Mouse (Mus musculus) gonadal fat pad, adult 2 months (tissue): ENCODE data around the gene Abhd4. TPM values are rescaled to one million over a fixed set of nuclear protein-coding genes. Genes with fewer than 3 reads are reported as not detected.

Experiments
- DNase-seq: peaks from one replicate; pipeline ENCODE4 v3.0.0-alpha.2; 2012; ENCODE audit warnings: low read depth
- polyA plus RNA-seq: library from polyadenylated mRNA; depleted of rRNA; stranded (reverse); fragments of >200 nt; gene quantifications from 2 replicates; pipeline ENCODE4 v1.2.3, GENCODE M21; 2012; rRNA removed

Abhd4 gene
- polyA plus RNA-seq = 76.1 and 84.6 TPM in 2 replicates

DNA sequence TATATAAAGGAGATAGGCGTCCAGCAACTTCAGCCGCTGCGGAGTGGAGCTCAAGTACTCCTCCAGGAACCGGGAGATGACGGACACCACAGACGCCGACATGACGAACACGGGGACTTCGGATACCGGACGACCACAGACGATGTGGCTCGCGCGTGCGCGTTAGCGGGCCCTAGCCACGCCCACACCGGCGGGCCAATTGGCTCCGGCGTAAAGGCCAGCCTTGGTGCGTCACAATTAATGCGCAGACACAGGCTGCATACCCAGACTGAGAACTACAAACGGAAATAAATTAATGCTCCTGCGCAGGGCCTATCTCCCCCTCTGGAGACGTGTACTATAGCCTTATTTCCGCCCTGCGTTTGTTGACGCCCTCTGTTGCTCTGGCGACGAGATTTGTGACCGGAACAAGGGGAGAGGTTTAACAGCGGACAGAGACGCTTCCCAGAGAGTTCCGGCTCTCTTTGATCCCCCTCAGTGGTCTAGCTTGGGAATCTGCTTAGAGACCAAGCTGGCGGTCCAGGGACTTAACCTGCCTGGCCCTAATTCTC is at the start of gene Abhd4, which contains the start of gene Dad1:
Abhd4 (plus strand) TSS at position 448 of the 551 bp plus-strand sequence.
Dad1 (minus strand) TSS at position 364 of the 551 bp plus-strand sequence.
- DNase-seq = peak; percentile 90

DNA sequence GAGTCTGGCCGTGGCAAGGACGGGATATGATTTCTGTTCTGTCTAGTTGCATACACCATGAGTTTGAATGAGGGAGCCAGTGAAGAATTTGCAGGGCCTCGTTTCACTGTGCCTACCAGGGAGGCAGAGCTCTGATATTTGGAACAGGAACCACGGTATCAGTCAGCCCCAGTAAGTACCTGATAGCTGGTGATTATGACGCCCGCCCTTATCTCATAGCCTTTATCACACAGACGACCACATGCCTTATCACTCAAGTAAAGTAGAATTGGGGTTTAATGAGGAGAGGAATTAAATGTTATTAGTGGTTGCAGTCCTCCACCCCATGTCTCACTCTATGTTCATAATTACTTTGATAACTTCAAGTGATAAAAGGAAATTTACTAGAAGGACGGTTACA is 49.7 kb upstream of the Abhd4 start:
- no peak for DNase-seq

DNA sequence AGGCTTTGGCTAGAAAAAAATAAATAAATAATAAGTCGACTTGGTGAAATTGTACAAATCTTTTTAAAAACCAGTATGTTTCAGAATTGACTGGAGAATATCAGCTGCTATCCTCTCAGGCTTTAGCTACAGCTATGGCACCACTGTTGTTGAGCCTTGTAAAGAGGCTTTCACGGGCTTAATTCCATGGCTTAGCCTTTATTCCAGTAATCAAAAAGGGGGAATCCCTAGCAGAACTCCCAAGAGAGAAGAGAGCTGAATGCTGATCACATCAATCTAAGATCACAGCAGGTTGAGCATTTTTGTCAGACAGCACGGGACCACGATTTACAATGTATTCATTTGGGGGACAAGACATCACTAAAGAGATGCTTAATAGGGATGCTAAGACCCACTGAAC is 49.2 kb upstream of the Abhd4 start:
- DNase-seq = no peak

DNA sequence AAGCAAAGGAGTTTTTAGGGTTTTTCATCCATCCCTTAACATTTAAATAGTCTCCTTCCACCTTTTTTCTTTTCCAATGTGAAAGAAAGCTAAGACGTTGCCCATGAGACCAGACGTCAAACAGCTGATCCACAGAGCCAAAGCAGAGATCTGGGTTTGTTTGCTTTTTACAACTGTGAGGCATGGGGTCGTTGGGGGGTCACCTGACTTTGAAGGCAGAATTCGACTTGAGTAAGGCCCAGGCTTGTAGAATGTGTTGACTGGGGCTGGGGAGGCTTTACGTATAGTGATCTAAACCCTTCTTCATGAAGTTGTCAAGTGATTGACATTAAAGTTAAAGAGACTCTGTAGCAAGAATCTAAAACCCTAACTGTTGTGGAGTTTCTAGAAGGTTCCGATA is 48.1 kb upstream of the Abhd4 start:
- no peak for DNase-seq

DNA sequence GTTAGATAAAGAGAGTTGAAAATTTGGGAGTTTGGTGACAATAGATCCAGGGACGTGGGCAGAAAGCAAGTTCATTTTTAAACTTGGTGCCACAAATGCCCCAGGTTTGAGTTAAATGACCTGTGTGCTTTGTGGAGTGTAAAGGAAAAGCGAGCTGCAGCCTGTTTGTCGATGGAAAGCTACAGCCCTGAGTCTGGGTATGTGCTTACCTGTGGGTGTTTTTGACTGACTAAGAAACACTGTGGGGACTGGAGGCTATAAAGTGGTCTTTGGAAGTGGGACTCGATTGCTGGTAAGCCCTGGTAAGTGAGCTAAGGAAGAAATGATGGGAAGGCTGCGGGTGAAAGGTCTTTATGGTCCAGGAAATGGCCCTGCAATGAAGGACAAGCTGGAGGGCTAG is 47.7 kb upstream of the Abhd4 start:
- DNase-seq = no peak

DNA sequence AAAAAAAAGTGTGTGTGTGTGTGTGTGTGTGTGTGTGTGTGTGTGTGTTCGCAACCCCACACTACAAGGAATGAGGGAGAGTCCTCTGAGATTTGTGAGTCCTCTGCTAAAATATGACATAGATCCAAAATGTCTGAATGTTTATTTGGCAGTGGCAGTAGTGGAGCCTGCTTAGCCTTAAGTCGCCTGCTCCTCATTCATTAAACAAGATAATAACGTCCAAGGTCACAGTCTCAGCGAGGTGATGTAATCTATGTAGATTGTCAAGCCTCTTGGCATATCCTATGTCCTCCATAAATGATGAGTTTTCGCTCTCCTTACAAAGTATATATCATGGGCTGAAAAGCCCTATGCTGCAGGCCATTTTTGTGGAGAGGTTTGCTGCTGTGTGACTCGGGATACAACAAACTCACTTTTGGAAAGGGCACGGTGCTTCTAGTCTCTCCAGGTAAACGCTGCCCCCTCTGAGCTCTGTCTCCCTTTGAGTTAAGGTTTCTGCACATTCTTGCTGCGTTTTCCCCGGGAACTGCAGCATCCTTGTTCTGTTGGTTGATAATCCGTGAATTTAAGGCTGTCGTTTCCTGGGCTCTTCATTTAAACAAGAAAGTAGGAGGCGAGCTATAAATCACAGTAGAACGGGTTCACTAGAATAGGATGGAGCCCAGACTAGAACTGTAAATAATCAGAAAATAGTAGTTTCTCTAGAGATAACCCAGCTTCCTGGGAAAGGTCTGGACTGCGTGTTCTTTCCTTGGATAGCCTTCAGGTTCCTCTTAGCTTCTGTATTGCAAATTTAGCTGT is 47.0 kb upstream of the Abhd4 start:
- no peak for DNase-seq

DNA sequence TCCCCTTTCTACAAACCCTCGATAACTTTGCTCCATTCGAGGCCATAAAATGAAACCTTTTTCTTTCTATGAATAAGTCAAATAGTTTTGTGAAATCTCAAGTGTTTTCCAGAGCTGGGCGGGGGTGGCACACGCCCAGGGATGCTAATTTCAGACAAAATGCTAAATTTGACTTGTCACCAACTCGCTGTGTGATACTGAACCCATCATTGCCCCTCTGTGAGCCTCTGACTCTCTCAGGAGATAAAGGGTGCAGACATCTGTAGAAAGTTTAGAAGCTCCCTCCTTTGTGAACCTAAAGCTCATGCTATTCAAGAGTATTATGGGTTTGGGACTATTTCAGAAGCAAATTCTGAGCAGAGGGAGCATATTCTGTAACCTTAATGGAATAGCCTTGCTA is 46.1 kb upstream of the Abhd4 start:
- no peak for DNase-seq

DNA sequence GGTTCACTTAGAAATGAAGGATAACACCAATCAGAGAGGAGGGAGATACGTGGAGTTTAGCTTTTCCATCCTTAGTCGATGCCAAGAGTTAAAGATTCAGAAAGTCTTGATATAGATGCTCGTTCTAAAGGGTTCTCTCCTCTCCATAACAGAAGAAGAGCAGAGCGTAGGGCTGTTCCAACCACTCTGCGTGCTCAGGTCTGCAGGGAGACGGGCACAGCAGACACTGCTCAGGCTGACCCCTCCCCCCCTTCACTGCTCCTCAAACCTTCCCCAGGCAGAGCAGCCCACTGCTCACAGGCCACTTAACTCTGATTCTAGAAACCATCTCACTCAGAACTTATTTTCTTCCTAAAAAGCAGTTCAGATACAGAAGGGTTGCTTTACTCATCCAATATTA is 45.2 kb upstream of the Abhd4 start:
- DNase-seq = no peak

DNA sequence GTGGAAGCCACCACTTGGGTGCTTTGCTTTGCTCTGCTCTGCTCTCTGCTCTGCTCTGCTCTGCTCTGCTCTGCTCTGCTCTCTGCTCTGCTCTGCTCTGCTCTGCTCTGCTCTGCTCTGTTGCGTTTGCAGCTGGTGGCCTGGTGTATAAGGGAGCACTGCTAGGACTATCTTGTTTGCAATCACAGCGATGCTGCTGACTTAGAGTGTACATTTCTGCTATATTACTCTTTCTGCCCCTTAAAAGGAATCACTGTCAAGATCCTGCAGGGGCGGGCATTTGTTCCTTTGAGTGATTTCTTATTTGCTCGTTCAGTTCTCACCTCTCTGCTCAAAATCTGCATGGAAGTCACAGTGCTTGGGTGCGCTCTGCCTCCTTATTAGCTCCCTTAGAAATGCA is 44.1 kb upstream of the Abhd4 start:
- DNase-seq = no peak

DNA sequence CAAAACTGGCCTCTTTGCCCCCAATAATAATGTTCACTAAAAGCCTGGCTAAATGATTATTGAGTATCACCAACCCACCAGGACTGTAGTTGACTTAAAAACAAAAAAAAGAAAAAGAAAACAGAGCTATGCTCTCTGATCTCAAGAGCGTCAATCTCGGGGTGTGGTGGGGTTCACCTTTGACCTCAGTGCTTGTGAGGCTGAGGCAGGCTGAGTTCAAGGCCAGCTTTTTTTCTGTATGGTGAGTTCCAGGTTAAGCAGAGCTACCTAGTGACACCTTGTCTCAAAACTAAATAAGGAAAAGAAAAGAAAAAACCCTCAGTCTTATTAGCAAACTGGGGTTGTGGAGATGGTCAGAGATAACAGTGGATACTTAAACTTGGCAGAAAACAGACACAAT is 43.6 kb upstream of the Abhd4 start:
- DNase-seq = no peak

DNA sequence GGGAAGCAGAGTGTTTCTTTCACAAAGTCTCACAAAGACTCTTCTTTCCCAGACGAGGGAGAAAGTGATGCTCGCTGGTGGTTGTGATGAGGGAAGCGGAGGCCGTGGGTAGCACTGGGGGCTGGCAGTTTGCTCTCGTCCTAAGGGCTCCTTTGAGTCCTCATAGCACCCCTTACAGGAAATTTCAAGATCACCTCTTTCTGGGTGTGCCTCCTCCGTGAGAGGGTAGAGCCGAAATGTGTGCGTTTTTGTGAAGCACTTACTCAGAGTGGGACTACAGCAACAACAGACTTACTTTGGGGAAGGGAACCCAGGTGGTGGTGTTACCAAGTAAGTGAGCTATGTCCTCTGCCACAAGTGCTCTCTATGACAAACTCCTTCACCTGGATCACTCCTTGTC is 42.8 kb upstream of the Abhd4 start:
- no peak for DNase-seq

DNA sequence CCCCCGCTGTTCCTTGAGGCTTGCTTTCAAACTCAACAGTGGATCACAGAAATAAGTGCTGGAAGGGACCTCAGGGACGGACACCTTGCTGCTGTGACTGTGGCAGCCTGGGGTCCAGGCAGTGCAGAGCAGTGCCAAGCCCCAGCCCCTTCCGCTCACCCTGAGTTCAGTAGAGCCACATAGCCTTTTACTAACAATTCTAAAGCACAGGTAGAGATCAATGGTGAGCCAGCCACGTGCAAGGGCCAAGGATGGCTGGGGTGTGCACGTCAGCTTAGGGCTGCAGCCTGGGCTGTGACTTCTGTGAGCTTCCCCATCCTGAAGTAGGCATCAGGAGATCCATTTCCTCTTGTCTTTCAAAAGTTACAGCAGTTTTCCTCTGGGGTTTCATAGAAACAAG is 42.2 kb upstream of the Abhd4 start:
- DNase-seq = no peak

DNA sequence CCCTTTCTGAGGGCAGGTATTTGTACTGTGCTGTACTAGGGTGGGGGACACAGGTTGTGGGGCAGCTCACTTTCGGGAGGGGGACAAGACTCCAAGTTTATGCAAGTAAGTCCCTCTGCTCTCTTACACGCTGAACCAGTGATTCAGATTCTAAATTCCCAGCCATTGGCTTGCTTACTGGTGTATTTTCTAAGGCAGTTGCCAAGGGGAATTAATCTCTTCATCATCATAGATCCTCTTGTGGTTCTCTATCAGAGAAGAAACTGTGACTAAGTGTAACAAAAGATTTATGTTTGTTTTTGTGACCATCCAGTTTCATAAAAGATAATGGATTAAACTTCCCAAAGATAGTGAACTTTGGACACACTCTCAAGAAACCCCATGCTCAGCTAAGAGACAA is 40.3 kb upstream of the Abhd4 start:
- DNase-seq = no peak

DNA sequence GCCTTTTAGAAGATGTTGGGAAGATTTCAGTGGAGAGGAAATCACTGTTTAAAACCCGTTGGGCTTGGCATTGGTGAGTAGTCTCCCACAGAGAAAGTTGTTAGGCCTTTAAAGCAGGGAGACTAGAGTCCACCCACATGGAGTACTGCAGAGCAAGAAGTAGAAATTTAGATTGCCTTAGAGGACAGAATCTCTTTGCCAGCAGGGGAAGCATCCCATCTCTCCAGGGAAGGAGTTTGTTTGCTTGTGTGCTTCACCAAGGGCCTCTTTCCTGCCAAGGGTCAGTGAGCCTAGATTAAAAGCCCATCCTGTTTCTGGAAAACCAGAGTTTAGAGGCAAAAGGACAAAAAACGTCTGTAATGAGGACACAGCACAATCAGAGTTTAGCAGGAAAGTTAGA is 39.5 kb upstream of the Abhd4 start:
- DNase-seq = no peak

DNA sequence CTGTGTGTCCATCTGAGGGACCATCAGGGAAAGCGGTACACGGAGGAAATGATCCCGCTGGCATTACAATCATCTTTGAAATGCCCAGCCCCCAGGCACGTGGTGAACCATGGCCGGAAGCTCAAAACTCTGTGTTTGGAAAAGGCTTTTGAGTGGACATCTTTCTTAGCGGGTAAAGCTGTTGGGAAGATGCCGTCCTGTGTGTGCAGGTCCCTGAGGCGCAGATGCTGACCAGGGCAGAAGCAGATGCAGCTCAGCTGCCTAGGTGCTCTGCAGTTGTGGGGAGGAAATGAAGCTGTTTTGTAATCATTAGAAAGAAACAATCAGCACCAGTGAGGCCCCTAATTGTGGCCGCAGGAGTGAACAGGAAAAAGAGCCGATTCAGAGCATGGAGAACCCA is 39.1 kb upstream of the Abhd4 start:
- DNase-seq = no peak

DNA sequence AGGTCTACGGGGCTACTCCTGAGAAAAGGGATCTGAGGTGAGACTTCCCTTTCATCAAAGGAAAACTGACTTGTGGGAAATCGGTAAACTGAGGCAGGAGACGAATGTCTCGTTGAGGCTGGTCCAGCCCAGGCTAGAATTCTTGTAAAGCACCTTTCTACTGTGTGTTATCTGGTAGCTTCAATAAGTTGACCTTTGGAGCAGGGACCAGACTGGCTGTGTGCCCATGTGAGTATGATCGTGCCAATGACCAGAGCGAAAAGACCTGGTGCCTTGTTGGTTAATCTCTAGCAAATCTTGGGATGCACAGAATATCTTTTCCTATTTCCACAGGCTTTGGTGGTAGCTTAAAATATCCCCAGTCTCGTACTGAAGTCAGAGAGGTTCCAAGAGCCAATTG is 37.9 kb upstream of the Abhd4 start:
- DNase-seq = no peak

DNA sequence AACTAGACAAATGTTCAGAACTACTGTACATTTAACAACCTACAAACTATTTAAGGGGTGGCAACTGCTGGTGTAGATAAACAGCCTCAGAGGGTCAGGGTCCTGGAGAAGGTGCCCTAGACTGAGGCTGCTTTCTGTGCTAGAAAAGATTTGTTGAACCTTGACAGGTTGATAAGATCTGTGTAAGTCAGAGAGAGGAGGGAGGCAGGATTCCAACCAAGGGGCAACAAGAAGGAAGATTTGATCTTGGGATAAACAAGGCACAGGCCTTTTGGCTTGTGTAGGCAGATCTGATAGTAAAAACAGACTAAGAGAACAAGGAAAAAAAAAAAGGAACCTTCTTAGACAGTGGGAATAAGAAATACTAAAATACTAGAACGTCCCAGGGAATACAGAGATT is 35.8 kb upstream of the Abhd4 start:
- no peak for DNase-seq

DNA sequence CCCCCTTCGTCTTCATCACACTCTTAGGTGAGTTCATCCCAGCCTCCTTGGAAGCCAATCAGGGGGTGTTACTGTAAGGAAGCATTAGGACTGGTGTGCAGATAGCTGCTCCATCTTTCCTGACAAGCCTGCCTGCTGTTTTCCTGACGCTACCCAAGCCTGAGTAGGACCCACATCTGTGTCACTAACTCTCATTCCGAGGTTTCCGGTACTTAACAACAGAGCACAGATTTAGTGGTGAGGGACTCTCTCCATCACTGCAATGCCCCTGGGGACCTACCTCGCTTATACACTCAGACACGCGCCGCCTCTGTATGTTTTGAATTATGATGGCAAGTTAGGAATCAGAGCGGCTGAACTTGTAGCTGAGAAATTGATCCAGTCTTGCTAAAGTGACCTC is 35.3 kb upstream of the Abhd4 start:
- DNase-seq = no peak

DNA sequence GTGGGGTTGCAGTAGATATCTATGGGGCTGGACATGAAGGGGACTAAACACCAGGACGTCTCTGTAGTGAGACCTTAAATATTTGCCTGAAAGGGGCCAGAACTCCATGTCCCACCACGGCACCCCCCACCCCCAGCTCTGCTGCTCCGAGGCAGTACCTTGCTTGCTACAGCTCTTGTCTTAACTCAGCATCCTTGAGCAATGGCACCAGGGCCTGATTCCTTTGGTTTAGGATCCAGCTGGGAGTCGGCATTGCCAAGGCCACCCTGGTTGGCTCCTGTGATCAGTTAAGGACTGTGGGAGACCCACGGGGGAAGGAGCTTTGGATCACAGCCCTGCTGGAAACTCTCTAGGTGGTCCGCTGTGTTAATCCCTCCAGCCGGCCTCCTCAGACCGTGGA is 34.7 kb upstream of the Abhd4 start:
- no peak for DNase-seq

DNA sequence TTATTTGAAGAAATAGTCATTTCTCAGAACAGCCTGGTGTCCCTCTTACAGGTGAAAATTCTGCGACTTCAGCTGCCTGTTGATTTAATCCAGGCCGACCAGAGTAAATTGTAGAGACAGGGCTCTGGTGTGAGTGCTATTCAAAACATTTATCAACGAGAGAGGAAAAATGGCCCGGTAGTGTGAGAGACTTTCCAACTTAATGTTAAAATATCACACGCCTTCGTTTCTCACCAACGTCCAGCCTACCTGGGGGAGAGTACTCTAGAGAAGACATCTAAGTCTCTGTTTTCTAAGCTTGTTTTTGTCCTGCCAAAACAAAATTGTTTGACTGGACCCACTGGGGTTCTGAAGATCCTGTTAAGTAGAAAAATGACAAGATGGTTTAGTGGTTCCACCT is 34.1 kb upstream of the Abhd4 start:
- DNase-seq = no peak

DNA sequence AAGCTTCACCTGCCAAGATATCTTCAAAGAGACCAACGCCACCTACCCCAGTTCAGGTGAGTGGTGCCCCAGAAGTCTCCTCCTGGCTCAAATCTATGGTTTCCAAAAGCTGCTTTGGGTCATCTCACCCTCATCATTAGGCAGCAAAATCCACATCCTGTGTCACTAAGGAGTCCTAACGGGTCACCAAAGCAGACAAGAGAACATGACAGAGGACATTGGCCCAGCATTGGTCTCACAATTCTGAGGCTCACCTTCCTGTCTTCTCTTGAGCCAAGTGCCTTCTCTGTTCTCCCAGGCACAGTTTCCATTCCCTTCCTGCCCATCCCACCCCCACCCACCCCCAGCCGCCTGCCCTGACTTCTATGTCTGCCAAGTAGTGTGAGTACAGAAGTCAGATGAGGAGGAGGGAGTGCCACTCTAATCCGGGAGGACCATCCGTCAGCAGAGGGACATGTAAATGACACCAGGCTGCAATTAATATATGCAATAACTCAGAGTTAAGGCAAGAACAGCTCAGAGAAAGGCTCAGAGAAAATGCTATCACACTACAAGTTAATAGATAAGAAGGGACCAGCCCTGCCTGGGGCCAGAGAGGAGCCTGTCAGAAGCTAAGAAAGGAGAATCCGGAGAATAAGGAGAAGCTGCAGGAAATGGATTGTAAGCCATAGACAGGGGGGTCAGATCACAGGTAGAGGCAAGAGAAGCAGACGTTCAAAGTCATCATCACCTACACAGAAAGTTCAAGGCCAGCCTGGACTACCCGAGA is 33.1 kb upstream of the Abhd4 start:
- no peak for DNase-seq

DNA sequence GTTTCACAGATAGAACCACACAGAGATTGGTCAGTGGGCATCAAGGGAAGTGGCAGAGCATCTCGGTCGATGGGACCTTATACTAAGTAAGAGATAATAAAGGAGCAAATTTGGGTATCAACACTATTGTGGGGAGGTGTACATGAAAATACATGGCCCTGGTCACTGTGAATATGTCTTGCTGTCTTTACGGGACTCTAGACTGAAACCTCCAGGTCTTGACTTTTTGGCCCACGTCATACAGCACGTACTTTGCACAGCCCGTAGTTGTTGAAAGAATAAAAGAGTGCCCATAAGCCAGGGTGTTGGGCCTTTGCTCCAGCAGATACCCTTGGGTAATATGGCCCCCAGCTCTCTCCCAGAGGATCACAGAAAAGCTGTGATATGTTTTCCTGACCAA is 32.3 kb upstream of the Abhd4 start:
- no peak for DNase-seq

DNA sequence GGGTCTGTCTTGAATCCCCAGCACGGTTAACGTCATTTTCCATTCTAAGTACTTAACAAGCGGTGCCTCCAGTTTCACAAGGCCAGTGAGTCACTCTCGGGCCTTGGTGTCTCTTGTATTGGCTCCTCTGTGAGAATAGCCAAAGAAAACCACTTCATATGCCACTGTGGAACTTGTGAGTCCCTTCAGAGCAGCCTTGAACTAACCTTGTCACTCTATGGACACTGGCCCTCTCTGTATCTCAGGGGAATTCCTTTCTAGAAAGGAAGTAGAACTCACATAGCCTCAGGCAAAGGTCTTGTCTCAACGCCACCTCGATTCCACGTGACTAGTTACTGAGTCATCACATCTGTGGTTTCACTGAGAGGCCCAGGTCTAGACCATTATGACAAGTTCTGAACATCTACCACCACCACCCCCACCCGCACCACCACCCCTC is 31.7 kb upstream of the Abhd4 start:
- no peak for DNase-seq
